Mouse (Mus musculus): ENCODE results near the gene Zfp668. TPM values are rescaled to one million over a fixed set of nuclear protein-coding genes. Genes with fewer than 3 reads are reported as not detected.
A peak's percentile ranks its signal among the peaks of the same experiment; 100 is the strongest.

Zfp668 gene
- total RNA-seq, 2 experiments from 2014 or later = 24.3 to 25.7 TPM

- Histone ChIP-seq H3K4me3 (peak overlapping the region; percentile 61), H3K27ac (peak overlapping the region; percentile 84; the same call in 1 of the 2 replicates)
These were observed 54.1 kb downstream of the Zfp668 start for GRCm38 (mm10) chr7:127822494-127822893.

GRCm38 (mm10) chr7:127820836-127821509, 55.7 kb downstream of the Zfp668 start:
- no peak overlapping the region for H3K4me3 ChIP-seq
- no peak for TF ChIP-seq CTCF (conservative IDR thresholded peaks at IDR 0.05)
- DNase-seq (ENCODE audit: low spot score in 2 of 2) = no peak
- H3K27ac ChIP-seq = no peak overlapping the region

More at GRCm38 (mm10) chr7:127822494-127822893, 54.1 kb downstream of the Zfp668 start:
- DNase-seq (ENCODE audit: low spot score in 2 of 2) = no peak
- TF ChIP-seq CTCF (conservative IDR thresholded peaks at IDR 0.05) = no peak

- no peak for DNase-seq (ENCODE audit: low spot score in 2 of 2)
- Histone ChIP-seq H3K4me3 (no peak overlapping the region), H3K27ac (peak overlapping the region; percentile 51)
- no peak for TF ChIP-seq CTCF (conservative IDR thresholded peaks at IDR 0.05)
These were observed 58.9 kb downstream of the Zfp668 start for GRCm38 (mm10) chr7:127817776-127818175.

GRCm38 (mm10) chr7:127817053-127817452, 59.6 kb downstream of the Zfp668 start:
- TF ChIP-seq CTCF (conservative IDR thresholded peaks at IDR 0.05) = no peak
- no peak for DNase-seq (ENCODE audit: low spot score in 2 of 2)
- Histone ChIP-seq H3K27ac (peak overlapping the region; percentile 51), H3K4me3 (no peak overlapping the region)

- H3K27ac ChIP-seq = peak overlapping the region; percentile 85
These were observed 60.4 kb downstream of the Zfp668 start for GRCm38 (mm10) chr7:127815954-127816821.

GRCm38 (mm10) chr7:127815116-127815665, 61.4 kb downstream of the Zfp668 start:
- Histone ChIP-seq H3K4me3 (no peak overlapping the region), H3K27ac (peak overlapping the region; percentile 85)
- TF ChIP-seq CTCF (conservative IDR thresholded peaks at IDR 0.05) = no peak
- no peak for DNase-seq (ENCODE audit: low spot score in 2 of 2)

More at GRCm38 (mm10) chr7:127815954-127816821, 60.4 kb downstream of the Zfp668 start:
- H3K4me3 ChIP-seq = no peak overlapping the region
- DNase-seq (ENCODE audit: low spot score in 2 of 2) = peak; percentile 61 to 78
- peak; percentile 47 for TF ChIP-seq CTCF (conservative IDR thresholded peaks at IDR 0.05)

- Histone ChIP-seq H3K27ac (peak overlapping the region; percentile 85), H3K4me3 (peak overlapping the region; percentile 28)
- peak; percentile 79 to 81 for DNase-seq (ENCODE audit: low spot score in 2 of 2)
- peak; percentile 8; the same call in 1 of the 2 replicates for TF ChIP-seq CTCF (conservative IDR thresholded peaks at IDR 0.05)
These were observed 62.2 kb downstream of the Zfp668 start for GRCm38 (mm10) chr7:127814241-127814921.

- TF ChIP-seq CTCF (conservative IDR thresholded peaks at IDR 0.05) = no peak
- H3K27ac ChIP-seq = peak overlapping the region; percentile 85
- no peak for DNase-seq (ENCODE audit: low spot score in 2 of 2)
These were observed 62.8 kb downstream of the Zfp668 start for GRCm38 (mm10) chr7:127813821-127814220.

More at GRCm38 (mm10) chr7:127813821-127814220, 62.8 kb downstream of the Zfp668 start:
- no peak overlapping the region for H3K4me3 ChIP-seq

Other genes with a start within 250 kb of the Zfp668 start
- 10 to 100 TPM; 20.1 to 26.6 TPM for gene Bcl7c, start 167.9 kb downstream of the Zfp668 start, total RNA-seq (2021)
- 1 to 10 TPM; 1.9 to 3.1 TPM for gene Ctf1, start 164.1 kb downstream of the Zfp668 start, total RNA-seq (2021)
- gene Ctf2, start 144.7 kb downstream of the Zfp668 start, total RNA-seq (2021) = not detected
- 10 to 100 TPM; 53.8 to 59.7 TPM for gene Fbxl19, start 132.3 kb downstream of the Zfp668 start, total RNA-seq (2021)
- gene Orai3, start 107.0 kb downstream of the Zfp668 start, total RNA-seq (2021) = 10 to 100 TPM; 30.1 to 31.5 TPM
- 10 to 100 TPM; 44.5 to 49.4 TPM for gene Setd1a, start 100.2 kb downstream of the Zfp668 start, total RNA-seq (2021)
- 1 to 10 TPM; 1.4 to 3.3 TPM for gene Gm49388, start 91.2 kb downstream of the Zfp668 start, total RNA-seq (2021)
- 1 to 10 TPM; 7.0 to 8.8 TPM for gene Hsd3b7, start 76.2 kb downstream of the Zfp668 start, total RNA-seq (2021)
- gene Stx4a, start 52.5 kb downstream of the Zfp668 start, total RNA-seq (2021) = 10 to 100 TPM; 60.2 to 64.6 TPM
- gene Stx1b, start 52.3 kb downstream of the Zfp668 start, total RNA-seq (2021) = 100 to 1,000 TPM; 336 to 351 TPM
- gene Zfp646, start 607 bp downstream of the Zfp668 start, total RNA-seq (2021) = 10 to 100 TPM; 33.3 to 35.8 TPM
- 1 to 10 TPM; 2.8 to 3.1 TPM for gene Prss53, start 14.1 kb upstream of the Zfp668 start, total RNA-seq (2021)
- not detected for gene Gm21974, start 18.6 kb upstream of the Zfp668 start, total RNA-seq (2021)
- gene Vkorc1, start 18.8 kb upstream of the Zfp668 start, total RNA-seq (2021) = 10 to 100 TPM; 26.3 to 26.6 TPM
- 10 to 100 TPM; 36.9 to 41.7 TPM for gene Bckdk, start 27.3 kb upstream of the Zfp668 start, total RNA-seq (2021)
- 10 to 100 TPM; 31.7 to 34.3 TPM for gene Kat8, start 35.7 kb upstream of the Zfp668 start, total RNA-seq (2021)
- gene Prss8, start 53.3 kb upstream of the Zfp668 start, total RNA-seq (2021) = under 1 TPM; 0.20 to 0.66 TPM
- gene Prss36, start 69.9 kb upstream of the Zfp668 start, total RNA-seq (2021) = 10 to 100 TPM in 1 of 2 experiments, 1 to 10 TPM in 1; 9.7 to 10.6 TPM
- gene Fus, start 90.6 kb upstream of the Zfp668 start, total RNA-seq (2021) = 100 to 1,000 TPM; 345 to 392 TPM
- gene Pycard, start 117.0 kb upstream of the Zfp668 start, total RNA-seq (2021) = 1 to 10 TPM; 1.9 to 3.0 TPM
- gene Trim72, start 127.1 kb upstream of the Zfp668 start, total RNA-seq (2021) = 1 to 10 TPM in 1 of 2 experiments, under 1 TPM in 1; 0.77 to 1.0 TPM
- gene Itgam, start 185.8 kb upstream of the Zfp668 start, total RNA-seq (2021) = 10 to 100 TPM; 10.1 to 10.6 TPM
- not detected for gene Gm49368, start 185.9 kb upstream of the Zfp668 start, total RNA-seq (2021)

Measured in layer of hippocampus, adult 2 months (tissue).